Mouse (Mus musculus) gastrocnemius, adult 18-20 months (tissue): ENCODE data around the gene Otulin. TPM values are rescaled to one million over a fixed set of nuclear protein-coding genes. Genes with fewer than 3 reads are reported as not detected.

Experiments used
- DNase-seq: peaks from one replicate; pipeline ENCODE4 v3.0.0; 2021; ENCODE audit warnings: low spot score
- total RNA-seq, 2 experiments: library from RNA; stranded (reverse); gene quantifications; 2 replicates each; pipeline ENCODE4 v1.2.3; 2021

Otulin gene
- total RNA-seq, 2 experiments from 2014 or later = 17.8 to 28.3 TPM

DNA sequence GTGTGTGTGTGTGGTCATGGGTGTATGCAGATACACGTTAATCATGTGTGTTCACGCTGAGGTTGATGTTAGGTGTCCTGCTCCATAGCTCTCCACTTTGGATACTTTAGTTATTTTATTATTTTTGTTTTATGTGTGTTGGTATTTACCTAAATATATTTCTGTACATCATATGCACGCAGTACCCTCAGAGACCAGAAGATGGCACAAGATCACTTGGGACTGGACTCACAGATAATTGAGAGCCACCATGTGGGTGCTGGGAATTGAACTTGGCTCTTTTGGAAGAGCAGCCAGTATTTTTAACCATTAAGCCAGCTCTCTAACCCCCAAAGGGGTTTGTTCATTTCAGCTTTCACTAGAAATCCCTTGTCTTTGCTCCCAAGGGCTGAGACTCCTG lies 48.1 kb downstream of the Otulin start:
- no peak for DNase-seq

DNA sequence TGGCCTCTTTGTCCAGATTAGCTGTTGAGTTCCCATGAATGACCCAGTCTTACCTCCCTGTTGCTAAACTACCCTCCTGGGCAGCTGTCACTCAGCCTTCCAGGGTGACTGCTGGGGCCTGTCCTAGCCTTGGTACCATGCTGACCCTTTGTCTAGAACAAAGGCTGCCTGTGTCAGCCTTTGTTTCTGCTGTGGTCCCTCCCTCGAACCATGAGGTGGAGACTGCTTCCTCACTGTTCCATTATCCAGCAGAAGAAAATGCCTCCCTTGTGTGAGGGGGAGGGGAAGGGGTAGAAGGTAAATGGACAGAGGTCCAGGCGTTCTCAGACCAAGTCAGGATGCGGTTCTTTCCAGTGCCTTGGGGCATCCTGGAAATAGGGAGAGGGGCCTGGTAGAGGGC lies 48.9 kb downstream of the Otulin start:
- no peak for DNase-seq

DNA sequence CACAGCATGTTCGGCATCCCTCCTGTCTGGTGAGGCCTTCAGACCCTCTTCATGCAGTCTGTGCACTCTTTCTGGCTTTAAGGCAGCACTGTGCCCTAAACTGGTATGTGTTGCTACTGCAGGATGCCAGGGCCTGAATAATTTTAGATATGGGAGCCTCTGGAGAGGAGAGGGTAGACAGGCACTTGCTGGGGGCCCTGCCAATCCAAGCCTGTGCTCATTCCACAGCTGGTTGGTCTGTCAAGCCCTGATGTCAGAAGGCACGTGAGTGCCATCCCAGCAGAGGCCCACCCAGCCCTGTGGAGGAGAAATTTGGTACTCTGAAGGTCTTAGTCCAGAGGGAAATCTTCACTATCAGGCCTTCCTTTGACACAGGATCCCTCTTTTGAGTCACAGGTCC lies 49.7 kb downstream of the Otulin start:
- DNase-seq = peak; percentile 39

DNA sequence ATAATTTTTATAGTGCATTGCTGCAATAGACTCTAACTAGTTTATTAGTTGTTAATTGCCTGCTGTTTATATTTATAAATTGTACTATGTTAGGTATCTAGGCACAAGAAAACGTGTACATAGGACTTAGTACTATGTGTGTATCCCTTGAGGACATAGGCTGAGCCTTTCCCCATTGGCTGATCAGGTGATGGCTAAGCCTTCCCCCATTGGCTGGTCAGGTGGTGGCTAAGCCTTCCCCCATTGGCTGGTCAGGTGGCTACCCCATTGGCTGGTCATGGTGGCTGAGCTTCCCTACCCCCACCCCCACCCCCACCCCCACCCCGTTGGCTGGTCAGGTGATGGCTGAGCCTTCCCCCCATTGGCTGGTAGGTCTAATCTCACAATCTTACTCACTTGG lies 50.6 kb downstream of the Otulin start:
- DNase-seq = no peak

DNA sequence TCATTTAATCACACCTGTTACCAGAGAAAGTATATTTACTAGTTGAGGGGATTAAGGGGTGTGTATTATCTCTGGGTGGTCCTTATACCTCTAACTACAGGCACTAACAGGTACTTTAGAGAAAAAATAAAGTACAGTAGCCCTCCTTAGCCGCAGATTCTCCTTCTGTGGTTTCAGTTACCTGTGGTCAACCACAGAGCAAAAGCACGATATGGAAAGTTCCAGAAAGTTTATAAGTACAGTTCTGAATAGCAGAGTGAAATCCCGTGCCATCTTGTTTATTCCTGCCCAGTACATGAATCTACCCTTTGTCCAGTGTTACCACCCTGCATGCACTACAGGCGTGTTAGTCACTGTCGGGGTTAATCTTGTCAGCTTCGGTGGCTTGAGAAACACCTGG lies 51.6 kb downstream of the Otulin start:
- DNase-seq = no peak

DNA sequence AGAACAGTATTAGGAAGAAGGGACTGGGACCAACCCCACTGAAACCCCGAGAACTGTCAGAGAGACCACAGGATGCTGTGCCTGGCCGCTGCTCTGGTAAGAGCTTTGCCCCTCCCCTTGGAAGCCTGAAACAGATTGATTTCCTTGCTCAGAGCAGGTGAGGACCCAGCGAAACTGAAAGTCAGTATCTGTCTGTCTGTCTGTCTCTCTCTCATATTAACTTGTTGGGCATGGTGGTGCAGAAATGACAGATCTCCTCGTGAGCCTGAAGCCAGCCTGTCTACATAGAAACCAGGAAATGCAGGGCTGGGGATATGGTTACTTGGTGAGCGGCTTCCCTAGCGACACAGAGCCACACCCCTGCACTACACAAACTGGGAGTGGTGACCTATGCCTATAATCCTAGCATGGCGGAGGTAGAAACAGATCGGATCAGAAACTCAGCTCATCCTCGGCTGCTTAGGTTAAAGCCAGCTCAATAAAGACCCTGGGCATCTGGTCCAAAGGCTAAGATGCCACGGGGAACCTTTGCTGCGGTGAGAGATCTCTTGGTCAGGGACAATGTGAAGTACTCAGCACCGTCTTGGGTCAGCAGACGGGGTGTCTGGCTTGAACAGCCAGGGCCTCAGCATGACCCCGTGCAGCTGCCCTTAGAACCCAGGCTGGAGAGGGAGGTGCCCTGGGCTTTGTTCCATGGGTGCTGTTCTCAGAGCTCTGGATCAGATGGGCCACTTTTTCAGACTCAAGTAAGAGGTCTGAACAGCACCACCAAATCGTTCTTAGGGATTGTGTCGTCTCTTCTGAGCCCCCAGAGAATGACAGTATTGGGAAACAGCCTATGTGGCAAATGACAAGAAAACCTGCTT lies 52.3 kb downstream of the Otulin start:
- no peak for DNase-seq

DNA sequence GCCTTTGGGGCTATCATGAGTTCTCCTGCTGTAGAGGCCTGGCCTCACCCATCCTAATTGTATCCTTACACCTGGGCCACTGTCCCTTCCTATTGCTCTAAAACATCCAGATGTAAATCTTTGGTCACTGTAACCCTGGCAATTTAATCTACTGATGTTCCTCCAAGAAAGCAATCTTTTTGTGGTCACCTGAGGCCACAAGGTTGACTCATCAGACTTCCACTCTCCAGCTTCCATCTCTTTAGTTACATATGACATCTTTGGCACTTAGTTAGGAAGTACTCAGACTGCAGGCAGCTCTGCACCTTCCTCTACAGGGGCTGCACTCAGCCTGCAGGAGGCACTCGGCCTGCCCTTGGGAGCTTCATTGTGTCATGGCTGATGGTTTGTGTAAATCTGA lies 53.6 kb downstream of the Otulin start:
- no peak for DNase-seq

DNA sequence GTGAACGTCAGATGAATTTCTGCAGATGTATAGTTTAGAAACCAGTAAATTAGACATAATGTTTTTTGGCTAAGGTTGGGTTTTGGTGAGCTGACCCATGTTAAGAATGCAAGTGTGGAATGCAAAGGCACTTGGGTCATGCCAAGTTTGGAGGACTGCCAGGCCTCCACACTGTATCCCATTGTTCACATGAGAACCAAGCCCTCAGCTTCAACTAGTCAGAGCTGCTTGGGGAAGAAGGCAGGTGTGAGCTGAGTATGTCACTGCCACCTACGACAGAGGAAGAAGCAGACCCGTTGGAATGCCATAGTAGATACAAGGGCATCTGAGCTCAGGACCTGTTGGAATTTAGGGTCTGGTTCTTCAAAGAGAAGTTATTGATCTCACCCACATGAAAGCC lies 54.6 kb downstream of the Otulin start:
- no peak for DNase-seq

DNA sequence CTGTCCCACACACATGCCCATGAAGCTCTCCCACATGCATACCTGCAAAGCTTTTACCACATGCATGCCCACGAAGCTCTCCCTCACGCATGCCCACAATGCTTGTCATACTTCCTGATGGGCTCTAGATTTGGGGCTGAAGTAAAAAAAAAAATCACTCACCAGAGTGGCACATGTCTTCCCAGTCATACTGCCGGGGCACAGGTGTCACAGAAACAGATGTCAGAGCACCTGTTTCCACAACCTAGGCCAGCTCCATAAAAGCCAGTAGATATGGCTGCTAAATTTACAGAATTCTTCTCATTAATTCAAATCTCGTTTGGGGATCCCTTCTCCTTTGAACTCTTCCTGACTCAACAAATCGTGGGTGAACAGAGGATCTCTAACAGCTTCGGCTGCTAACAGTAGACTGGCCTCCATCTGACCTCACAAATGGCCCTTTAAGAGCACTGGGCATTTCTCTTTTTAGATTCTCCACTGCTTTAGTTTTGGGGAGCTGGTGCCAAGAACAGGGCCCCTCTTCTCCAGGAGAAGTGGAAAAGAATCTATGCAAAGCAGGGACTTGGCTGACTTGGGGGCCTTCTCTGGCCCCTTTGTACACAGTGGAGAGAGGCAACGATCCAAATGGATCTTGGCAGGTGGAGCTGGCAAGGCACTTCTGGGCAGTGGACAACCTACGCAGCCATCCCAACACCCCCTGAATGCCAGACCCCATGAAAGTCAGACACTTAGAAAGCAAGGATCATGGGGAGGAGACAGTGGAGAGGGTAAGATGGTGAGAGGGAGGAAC lies 55.3 kb downstream of the Otulin start:
- DNase-seq = no peak

DNA sequence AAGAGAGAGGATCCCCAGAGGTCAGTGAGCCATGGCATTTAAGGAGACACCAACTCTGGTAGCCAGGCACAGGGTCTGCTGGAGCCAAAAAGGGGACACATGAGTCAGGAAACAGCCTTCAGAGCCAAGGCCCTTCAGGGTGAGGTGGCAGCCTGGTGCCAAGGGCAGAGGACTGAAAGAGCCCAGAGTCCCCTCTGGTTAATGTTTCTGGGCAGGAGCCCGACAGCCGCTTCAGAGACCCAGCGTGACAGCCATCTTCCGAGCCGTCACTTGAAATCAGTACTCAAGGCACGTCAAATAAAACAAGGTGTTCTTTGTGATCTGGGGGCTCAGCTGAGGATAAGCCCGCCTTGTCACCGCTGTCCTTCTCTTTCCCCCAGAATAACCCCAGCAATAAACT lies 59.3 kb downstream of the Otulin start:
- DNase-seq = peak; percentile 80

DNA sequence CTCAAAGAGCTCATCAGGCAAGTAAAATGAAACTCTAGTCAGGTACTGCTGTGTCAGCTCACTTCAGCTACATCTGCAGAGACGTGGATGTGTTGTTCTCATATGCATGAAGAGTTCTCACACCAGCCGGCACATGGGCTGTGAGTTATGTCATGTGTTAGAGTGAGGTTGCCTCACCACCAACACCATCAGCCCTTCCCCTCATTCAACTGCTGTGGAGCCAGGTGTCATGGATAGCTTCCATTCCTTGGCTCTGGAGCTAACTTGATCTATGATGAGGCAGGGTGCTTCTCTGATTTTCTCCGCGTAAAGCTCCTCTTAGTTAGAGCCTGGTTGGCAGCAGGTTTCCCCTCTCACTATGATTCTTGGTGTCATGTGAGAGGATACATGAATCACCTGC lies 60.1 kb downstream of the Otulin start:
- peak; percentile 32 for DNase-seq

DNA sequence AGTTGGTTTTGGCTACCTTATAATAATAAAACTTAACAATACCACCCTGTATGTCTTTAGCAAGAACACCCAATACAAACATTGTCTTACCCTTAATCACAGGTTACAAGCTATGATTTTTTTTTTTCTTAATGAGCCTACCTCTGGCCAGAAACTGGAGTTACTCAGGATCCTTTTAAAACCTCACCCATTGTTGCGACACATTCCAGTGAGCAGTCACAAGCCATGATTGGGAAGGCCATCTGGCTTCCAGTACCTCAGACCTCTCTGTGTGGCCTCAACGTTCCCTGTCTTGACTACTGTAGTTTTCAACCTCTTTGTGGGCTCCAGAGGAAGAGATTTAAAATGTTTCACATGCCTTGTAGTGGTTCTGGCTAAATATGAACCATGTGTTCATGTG lies 60.6 kb downstream of the Otulin start:
- DNase-seq = no peak

DNA sequence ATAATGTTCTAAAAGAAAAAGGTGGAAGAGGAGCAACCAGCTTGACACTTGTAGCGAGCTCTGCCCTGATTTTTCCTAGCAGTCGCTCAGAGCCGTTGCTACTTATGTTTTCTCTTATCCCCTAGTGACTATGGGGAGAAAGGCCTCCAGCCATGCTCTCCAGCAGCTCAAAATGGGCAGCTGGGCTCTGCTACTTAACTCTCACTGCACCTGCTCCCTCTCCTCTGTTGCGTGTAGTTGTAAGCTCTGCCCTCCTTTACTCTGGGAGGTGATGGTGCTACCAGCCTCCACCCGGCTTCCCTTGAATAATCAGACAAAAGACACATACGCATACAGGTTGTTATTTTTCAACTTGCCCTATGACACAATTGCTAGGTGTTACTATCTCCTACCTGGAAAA lies 62.1 kb downstream of the Otulin start:
- DNase-seq = no peak

DNA sequence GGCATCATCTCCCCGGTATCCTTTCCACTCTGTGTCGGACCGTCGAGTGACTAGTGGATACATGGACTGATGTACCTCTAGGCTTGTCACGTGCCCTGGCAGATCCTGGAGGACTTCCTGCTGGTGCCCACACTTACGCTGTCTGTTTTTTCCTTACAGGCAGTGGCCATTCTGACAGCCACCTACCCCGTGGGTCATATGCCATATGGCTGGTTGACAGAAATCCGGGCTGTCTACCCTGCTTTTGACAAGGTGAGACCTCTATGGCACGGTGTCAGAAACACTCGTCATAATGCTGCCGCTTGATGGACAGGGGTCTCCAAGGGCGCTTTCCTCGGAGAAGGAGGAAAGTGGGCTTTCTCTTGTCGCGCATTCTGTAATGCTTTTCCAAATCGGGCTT lies 63.1 kb downstream of the Otulin start:
- DNase-seq = no peak

DNA sequence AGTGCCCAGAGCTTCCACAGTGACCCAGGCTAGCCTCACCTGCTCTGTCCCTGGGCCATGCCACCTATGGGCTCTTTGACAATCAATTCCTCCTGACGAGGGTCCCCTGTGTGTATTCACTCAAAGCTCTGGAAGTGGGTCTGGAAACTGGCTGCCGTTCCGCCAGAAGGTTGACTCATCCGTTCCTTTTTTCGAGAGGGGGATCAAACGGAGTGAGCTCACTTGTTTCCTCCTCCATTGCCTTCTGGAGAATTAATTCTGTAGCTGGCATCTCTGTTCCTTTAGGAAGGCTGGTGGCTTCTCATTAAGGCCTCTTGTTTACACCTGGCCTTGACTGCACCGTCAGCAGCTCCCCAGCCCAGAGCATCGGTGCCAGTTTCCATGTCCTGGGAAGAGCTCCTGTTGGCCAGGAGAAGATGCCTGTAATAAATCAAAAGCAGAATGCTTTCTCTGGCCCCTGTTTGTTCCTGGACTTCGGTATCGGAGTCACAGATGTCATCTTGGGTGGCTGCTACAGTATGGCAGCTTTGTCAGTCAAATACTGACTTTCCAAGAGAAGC lies 64.8 kb downstream of the Otulin start:
- peak; percentile 49 for DNase-seq

DNA sequence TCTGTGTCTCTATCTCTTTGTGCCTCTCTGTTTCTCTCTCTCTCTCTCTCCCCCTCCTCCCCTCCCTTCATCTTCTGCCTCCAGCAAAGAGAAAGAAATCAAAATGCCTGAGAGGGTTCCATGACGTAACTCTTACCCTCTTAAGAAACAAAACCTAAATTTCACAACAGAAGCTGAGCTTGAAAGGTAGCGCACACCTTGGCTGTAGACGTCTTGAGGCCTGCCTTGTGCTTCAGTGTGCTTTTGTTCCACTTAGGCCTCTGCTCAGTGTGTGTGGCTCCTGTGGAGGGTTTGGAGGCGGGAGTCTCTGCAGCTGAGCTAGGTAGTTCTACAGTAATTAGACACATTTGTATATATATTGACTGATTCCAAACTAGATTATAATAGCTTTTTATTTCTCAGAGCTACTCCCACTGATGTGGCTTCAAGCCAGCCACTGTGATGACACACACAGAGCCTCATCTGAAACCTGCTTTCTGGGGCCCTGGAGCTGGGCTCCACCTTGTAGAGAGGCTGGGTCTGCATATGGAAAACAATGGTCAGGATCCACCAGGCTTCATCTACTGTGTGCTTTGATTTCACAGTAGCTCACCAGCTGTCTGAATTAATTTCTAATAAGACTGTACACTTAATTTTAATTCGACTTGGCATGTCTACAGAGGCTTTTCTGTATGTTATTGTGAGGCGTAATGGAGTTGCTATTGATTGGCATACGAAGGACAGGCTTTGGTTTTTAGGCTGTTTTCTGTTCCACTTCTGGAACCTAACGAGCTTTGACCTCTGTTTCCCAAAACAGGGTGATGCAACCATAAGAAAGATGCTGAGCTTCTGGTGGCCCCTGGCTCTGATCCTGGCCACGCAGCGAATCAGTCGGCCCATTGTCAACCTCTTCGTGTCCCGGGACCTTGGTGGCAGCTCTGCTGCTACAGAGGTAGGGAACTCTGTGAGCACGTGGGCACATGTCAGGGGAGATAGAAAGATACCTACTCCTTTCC lies 66.1 kb downstream of the Otulin start:
- DNase-seq = no peak

DNA sequence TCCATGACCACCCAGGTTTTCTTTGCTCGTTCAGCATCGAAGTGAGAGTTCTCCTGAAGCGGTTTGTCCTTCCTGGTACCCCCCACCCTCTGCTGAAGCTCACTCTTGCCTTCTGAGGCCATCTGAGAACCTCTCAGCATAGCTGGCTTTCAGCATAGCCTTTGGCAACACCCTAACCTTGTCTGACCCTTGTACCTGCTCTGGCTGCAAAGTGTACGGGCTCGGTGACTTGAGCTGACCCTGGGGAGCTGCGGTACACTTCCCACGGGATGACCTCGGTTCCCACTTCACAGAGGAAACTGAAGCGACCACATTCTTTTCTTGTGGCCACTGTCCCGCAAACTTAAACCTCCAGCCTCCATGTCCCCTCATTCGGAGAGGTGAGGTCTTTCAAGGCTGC lies 70.2 kb downstream of the Otulin start:
- no peak for DNase-seq

DNA sequence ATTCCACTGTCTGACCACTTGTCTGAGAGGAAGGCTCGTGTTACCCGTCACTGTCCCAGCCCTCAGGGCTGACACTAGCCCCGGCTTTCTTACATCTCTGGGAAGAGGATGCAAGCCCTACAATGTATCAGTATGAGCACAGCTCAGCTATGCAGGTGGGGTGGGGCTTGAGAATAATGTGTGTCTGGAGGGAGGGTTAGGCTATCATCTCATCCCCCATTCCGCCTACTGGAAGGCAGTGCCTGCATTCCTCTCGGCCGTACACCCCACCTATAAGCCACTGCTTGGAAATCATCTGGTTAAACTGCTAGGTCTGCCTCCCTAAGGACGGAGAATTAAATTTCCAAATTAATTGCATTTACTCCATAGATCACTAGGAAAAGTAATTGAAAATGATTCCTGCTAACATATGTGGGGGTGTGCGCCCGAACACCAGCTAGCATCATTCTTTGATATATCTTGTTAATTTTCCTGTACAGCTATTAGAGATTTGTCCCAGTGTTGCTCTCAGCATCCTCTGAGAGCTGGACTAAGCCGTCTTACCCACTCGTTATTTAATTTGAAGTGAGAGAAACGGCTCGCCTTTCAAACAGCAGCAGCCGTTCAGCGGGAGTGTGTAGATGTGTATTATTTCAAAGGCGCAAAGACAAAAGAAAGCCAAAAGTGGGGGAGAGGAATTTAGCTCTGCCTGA lies 71.9 kb downstream of the Otulin start:
- DNase-seq = no peak

DNA sequence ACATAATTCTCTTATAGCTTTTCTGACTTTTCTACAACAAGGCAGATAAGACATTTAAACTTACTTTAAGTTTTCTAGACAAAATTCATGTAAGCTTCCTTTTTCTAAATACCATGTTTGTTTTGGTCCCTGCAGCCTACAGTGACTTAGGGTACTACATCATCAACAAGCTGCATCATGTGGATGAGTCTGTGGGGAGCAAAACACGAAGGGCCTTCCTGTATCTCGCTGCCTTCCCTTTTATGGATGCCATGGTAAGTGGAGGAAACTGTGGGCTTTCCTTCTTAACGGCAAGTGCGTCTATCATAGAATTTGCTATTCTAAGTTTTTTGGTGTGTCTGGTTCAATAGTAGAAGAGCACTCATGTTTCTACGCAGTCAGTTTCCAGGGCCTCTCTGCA lies 76.9 kb downstream of the Otulin start:
- DNase-seq = no peak

DNA sequence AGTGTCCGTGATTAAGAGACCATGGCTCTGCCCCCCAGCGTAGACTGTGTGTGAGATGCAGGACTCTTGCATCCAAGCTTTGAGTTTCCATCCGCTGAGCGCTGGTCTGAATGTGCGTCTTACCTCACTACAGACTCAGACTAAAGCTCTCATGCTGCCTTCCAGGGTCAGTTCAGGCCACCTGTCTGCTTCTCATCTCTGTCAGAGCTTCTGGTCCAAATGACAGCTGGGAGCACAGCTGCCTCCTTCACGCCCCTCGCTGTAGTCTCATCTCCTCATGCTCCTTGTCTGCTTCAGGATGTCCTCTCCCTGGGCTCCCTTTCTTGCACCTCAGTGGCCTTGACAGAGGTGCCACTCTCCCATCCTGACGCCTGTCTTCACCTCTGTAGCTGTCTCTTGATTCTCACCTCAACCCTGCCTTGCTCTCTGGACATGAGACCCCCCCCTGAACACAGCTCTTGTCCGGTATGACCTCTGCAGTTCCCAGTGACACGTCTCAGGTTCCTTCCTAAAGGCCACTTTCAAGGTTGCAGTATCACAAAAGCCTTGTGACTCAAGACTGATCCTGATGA lies 78.3 kb downstream of the Otulin start:
- DNase-seq = peak; percentile 45
